Mouse (Mus musculus) liver, adult 2 months (tissue): ENCODE measurements at regions not wholly inside any gene's neighbourhood (a gene's known extent, or its start where the extent isn't known, plus 50 kb on each side); places are given as distances from the start of the nearest gene placed in this dataset.

Experiments used
- CTCF ChIP-seq: fragments of 200-500 bp; IDR thresholded peaks from 2 replicates; pipeline ENCODE4 v1.5.1; 2011; ENCODE audit warnings: low read depth, low read length, control low read depth
- POLR2A ChIP-seq: fragments of 200-500 bp; IDR thresholded peaks from 2 replicates; pipeline ENCODE4 v1.6.1; 2011; ENCODE audit warnings: low read length, control low read depth; ENCODE audit not compliant: insufficient read depth; ENCODE audit errors: extremely low read depth

DNA sequence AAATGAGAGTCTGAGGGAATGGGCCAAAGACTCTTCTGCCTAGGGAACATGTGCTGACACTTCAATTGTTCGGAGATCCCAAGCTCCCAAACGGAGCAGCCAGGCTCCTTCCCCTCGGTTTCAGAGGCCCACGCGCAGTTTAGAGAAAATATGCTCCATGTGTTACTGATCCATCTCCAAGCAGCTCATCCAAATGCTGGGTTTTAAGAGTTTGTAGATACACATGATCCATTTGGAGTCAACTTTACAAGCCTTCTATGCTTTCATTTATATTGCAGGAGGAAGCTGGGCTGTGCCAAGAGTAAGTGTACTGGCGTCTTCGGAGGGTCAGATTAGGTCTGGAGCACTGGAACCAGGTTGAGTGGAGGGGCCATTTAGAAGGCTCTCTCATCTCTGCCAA, 102.0 kb upstream of the Gdf10 start:
- TF ChIP-seq POLR2A, result no peak
- TF ChIP-seq CTCF, result no peak
